In genomic region chr4:6508091-6508490, GRCm38 (mm10) we compare ENCODE assay signal across 20 mouse cellular contexts.
DNase-seq lines count a peak whose midpoint lies in the region; ATAC-seq lines count a peak whose summit lies in the region.
"Had no signal": no experiment of that assay in that cellular context is flagged by ENCODE, and none has a peak within 500 bp of the region (broad histone marks: within the 10 kb centered on the region; RNA-seq: fewer than 3 reads in every experiment).

No protein-coding gene starts in this region.

- no peak overlapping the region for H3K4me3 ChIP-seq in forebrain, embryonic 12.5 days (replicated peaks)
- H3K4me3 ChIP-seq: embryonic facial prominence, embryonic 12.5 days; embryonic facial prominence, embryonic 15.5 days; forebrain, embryonic 15.5 days; hindbrain, embryonic 12.5 days; hindbrain, embryonic 15.5 days had no signal

- no peak overlapping the region for H3K4me2 ChIP-seq in forebrain, embryonic 12.5 days
- H3K4me2 ChIP-seq: embryonic facial prominence, embryonic 12.5 days; embryonic facial prominence, embryonic 15.5 days; forebrain, embryonic 15.5 days; heart, embryonic 11.5 days; hindbrain, embryonic 12.5 days; hindbrain, embryonic 15.5 days had no signal

- no peak overlapping the region for H3K27ac ChIP-seq in forebrain, embryonic 12.5 days
- H3K27ac ChIP-seq: embryonic facial prominence, embryonic 12.5 days; embryonic facial prominence, embryonic 15.5 days; forebrain, embryonic 15.5 days; hindbrain, embryonic 12.5 days; hindbrain, embryonic 15.5 days had no signal

- H3K36me3 ChIP-seq in forebrain, embryonic 12.5 days (replicated peaks): no peaks in the 10 kb centered on the region
- H3K36me3 ChIP-seq: embryonic facial prominence, embryonic 12.5 days; embryonic facial prominence, embryonic 15.5 days; forebrain, embryonic 15.5 days; hindbrain, embryonic 12.5 days; hindbrain, embryonic 15.5 days had no signal

- peak; percentile 25 to 29 for DNase-seq in thymus, adult 18-20 months
- DNase-seq in thymus, postnatal 0 days (ENCODE audit: low spot score): peak; percentile 44
- DNase-seq in thymus, postnatal 25 days: peak; percentile 37
- no peak for DNase-seq in cerebellum, adult 18-20 months
- DNase-seq in spleen, postnatal 10 days (ENCODE audit: low spot score in 2 of 2): no peak
- DNase-seq: adrenal gland, adult 8-10 months; adrenal gland, postnatal 25 days; cerebellum, adult 11-12 months; cerebellum, adult 9-11 months; cerebellum, postnatal 25 days; gastrocnemius, postnatal 10 days; heart, adult 11 months had no signal

- WGBS in forebrain, embryonic 12.5 days: 90% methylated on average over 5 of the region's 5 CpGs

- H3K9me3 ChIP-seq in forebrain, embryonic 12.5 days: no peaks in the 10 kb centered on the region
- H3K9me3 ChIP-seq: embryonic facial prominence, embryonic 12.5 days; embryonic facial prominence, embryonic 15.5 days; forebrain, embryonic 15.5 days; hindbrain, embryonic 12.5 days; hindbrain, embryonic 15.5 days had no signal

- H3K4me1 ChIP-seq in forebrain, embryonic 12.5 days: no peaks in the 10 kb centered on the region
- H3K4me1 ChIP-seq: embryonic facial prominence, embryonic 12.5 days; forebrain, embryonic 15.5 days; hindbrain, embryonic 12.5 days had no signal

- no peak for ATAC-seq in forebrain, embryonic 12.5 days (ENCODE audit: low FRiP score)
- ATAC-seq: CD4-positive, CD25-positive, alpha-beta regulatory T cell, adult 4 months; forebrain, embryonic 15.5 days had no signal

- H3K27me3 ChIP-seq in forebrain, embryonic 12.5 days: no peaks in the 10 kb centered on the region
- H3K27me3 ChIP-seq: embryonic facial prominence, embryonic 12.5 days; embryonic facial prominence, embryonic 15.5 days; forebrain, embryonic 15.5 days; hindbrain, embryonic 12.5 days; hindbrain, embryonic 15.5 days had no signal

- H3K9ac ChIP-seq in forebrain, embryonic 12.5 days: no peak overlapping the region
- H3K9ac ChIP-seq: embryonic facial prominence, embryonic 12.5 days; embryonic facial prominence, embryonic 15.5 days; forebrain, embryonic 15.5 days; hindbrain, embryonic 12.5 days; hindbrain, embryonic 15.5 days had no signal

Comparison
In these comparisons a context has a peak if more than half of its experiments do, and no peak if none do; other contexts are left out.
1. DNase-seq: peak in thymus, adult 18-20 months (2 of 2), thymus, postnatal 0 days (single experiment) and thymus, postnatal 25 days (single experiment); none in cerebellum, adult 18-20 months (0 of 2) and spleen, postnatal 10 days (0 of 2).